ENCODE assay signal across 10 mouse cellular contexts in the genomic region with DNA sequence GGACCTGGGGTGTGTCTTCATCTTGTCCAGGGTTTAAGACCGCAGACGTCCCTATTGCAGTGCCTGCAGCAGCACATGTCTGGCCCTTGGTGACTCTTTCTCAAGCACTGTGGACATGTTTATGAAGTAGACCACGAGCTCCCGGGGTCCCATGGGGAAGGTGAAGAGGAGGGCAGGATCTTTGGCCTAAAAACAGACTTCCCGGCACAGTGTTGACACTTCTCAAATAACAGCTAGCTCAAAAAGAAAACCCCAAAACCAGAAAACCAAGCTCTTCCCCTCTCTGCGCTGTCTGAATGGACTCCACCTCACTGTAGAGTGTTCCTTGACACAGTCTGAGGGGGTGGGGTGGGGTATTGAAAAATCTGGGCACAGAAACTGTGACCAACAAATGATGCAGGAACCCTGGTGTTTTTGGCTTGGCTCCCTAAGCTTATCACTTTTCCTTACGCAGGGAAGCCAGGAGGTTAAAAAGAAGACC. TPM values are rescaled to one million over a fixed set of nuclear protein-coding genes. Genes with fewer than 3 reads are reported as not detected.
DNase-seq lines count a peak whose midpoint lies in the region; ATAC-seq and TF ChIP-seq lines count a peak whose summit lies in the region.
"Had no signal": no experiment of that assay in that cellular context is flagged by ENCODE, and none has a peak within 500 bp of the region (broad histone marks: within the 10 kb centered on the region; RNA-seq: fewer than 3 reads in every experiment).

No protein-coding gene starts in this region.

- TF ChIP-seq EP300 in stomach, postnatal 0 days (optimal IDR thresholded peaks at IDR 0.05), result no peak

- no peak overlapping the region for H3K27ac ChIP-seq in hindbrain, embryonic 10.5 days
- no peak overlapping the region for H3K27ac ChIP-seq in hindbrain, embryonic 11.5 days (ENCODE audit: low read depth, low read length)
- no peak overlapping the region for H3K27ac ChIP-seq in stomach, embryonic 15.5 days
- H3K27ac ChIP-seq in stomach, postnatal 0 days (replicated peaks), result no peak overlapping the region
- H3K27ac ChIP-seq: forebrain, embryonic 13.5 days had no signal

- H3K9ac ChIP-seq in hindbrain, embryonic 11.5 days (ENCODE audit: low read depth, low read length), result no peak overlapping the region
- H3K9ac ChIP-seq in stomach, embryonic 15.5 days, result no peak overlapping the region
- H3K9ac ChIP-seq in stomach, postnatal 0 days (ENCODE audit: low read length), result no peak overlapping the region
- H3K9ac ChIP-seq: forebrain, embryonic 13.5 days had no signal

- ATAC-seq in hindbrain, embryonic 11.5 days (ENCODE audit: low FRiP score), result no peak
- ATAC-seq in stomach, embryonic 15.5 days (ENCODE audit: insufficient read depth, low FRiP score, low read depth), result peak; percentile 2; the same call in 1 of the 2 replicates
- no peak for ATAC-seq in stomach, postnatal 0 days (ENCODE audit: low FRiP score, low TSS enrichment)
- ATAC-seq in CD4-positive, CD25-positive, alpha-beta regulatory T cell, adult 4 months, result no peak
- ATAC-seq: forebrain, embryonic 13.5 days had no signal

- H3K4me2 ChIP-seq in hindbrain, embryonic 11.5 days (replicated peaks; ENCODE audit: low read depth, low read length), result no peak overlapping the region
- no peak overlapping the region for H3K4me2 ChIP-seq in stomach, embryonic 15.5 days
- no peak overlapping the region for H3K4me2 ChIP-seq in stomach, postnatal 0 days (replicated peaks; ENCODE audit: low read depth)
- H3K4me2 ChIP-seq: forebrain, embryonic 13.5 days had no signal

- no peaks in the 10 kb centered on the region for H3K9me3 ChIP-seq in hindbrain, embryonic 10.5 days
- no peaks in the 10 kb centered on the region for H3K9me3 ChIP-seq in hindbrain, embryonic 11.5 days (ENCODE audit: control insufficient read depth, low read length)
- H3K9me3 ChIP-seq in stomach, embryonic 15.5 days, result no peaks in the 10 kb centered on the region
- no peaks in the 10 kb centered on the region for H3K9me3 ChIP-seq in stomach, postnatal 0 days (ENCODE audit: control insufficient read depth, low read length)
- H3K9me3 ChIP-seq: forebrain, embryonic 13.5 days had no signal

- WGBS in hindbrain, embryonic 10.5 days, result 57% methylated on average over 7 of the region's 7 CpGs
- 53% methylated on average over 7 of the region's 7 CpGs for WGBS in hindbrain, embryonic 11.5 days
- 40% methylated on average over 7 of the region's 7 CpGs for WGBS in stomach, embryonic 15.5 days
- WGBS in stomach, postnatal 0 days, result 35% methylated on average over 7 of the region's 7 CpGs

- H3K27me3 ChIP-seq in hindbrain, embryonic 10.5 days (ENCODE audit: insufficient read depth, poor library complexity, severe bottlenecking), result no peaks in the 10 kb centered on the region
- H3K27me3 ChIP-seq in hindbrain, embryonic 11.5 days (ENCODE audit: control insufficient read depth, insufficient read depth, low read length), result no peaks in the 10 kb centered on the region
- H3K27me3 ChIP-seq in stomach, embryonic 15.5 days (replicated peaks), result no peaks in the 10 kb centered on the region
- no peaks in the 10 kb centered on the region; the same call in 1 of the 2 replicates for H3K27me3 ChIP-seq in stomach, postnatal 0 days (ENCODE audit: control insufficient read depth, insufficient read depth, low read length)
- H3K27me3 ChIP-seq: forebrain, embryonic 13.5 days had no signal

- H3K36me3 ChIP-seq in hindbrain, embryonic 10.5 days, result no peaks in the 10 kb centered on the region
- H3K36me3 ChIP-seq in hindbrain, embryonic 11.5 days (ENCODE audit: control insufficient read depth, insufficient read depth, low read length), result no peaks in the 10 kb centered on the region
- H3K36me3 ChIP-seq in stomach, embryonic 15.5 days, result no peaks in the 10 kb centered on the region
- no peaks in the 10 kb centered on the region for H3K36me3 ChIP-seq in stomach, postnatal 0 days (ENCODE audit: control insufficient read depth, insufficient read depth, low read length)

- H3K4me3 ChIP-seq in hindbrain, embryonic 10.5 days, result no peak overlapping the region
- H3K4me3 ChIP-seq in hindbrain, embryonic 11.5 days (ENCODE audit: low read depth, low read length), result no peak overlapping the region
- no peak overlapping the region for H3K4me3 ChIP-seq in stomach, embryonic 15.5 days (replicated peaks)
- no peak overlapping the region for H3K4me3 ChIP-seq in stomach, postnatal 0 days (ENCODE audit: low read depth, low read length)
- H3K4me3 ChIP-seq: forebrain, embryonic 13.5 days had no signal

- no peak for TF ChIP-seq CTCF in stomach, postnatal 0 days (IDR thresholded peaks at IDR 0.05; ENCODE audit: low read depth)

- peak; percentile 23 for DNase-seq in adrenal gland, postnatal 14 days
- DNase-seq in adrenal gland, adult 2 months, result no peak
- DNase-seq in hindbrain, embryonic 10.5 days (ENCODE audit: low spot score), result peak; percentile 6
- no peak for DNase-seq in hindbrain, embryonic 11.5 days (ENCODE audit: low spot score)
- DNase-seq in stomach, postnatal 0 days (ENCODE audit: low spot score), result no peak
- no peak for DNase-seq in thymus, postnatal 10 days (ENCODE audit: low spot score in 2 of 2)
- DNase-seq: gastrocnemius, postnatal 10 days had no signal

- H3K4me1 ChIP-seq in hindbrain, embryonic 10.5 days (replicated peaks), result peaks cover 13% of the 10 kb centered on the region
- H3K4me1 ChIP-seq in hindbrain, embryonic 11.5 days (replicated peaks; ENCODE audit: control insufficient read depth, insufficient read depth, low read length), result no peaks in the 10 kb centered on the region
- H3K4me1 ChIP-seq in stomach, embryonic 15.5 days, result peaks cover 6% of the 10 kb centered on the region; the same call in 1 of the 2 replicates
- H3K4me1 ChIP-seq in stomach, postnatal 0 days (replicated peaks; ENCODE audit: control insufficient read depth, insufficient read depth), result no peaks in the 10 kb centered on the region

RNA-seq across cellular contexts. Expression of gene Runx1, which starts 42.3 kb away (rescaled TPM):
- 4.7 and 9.5 TPM in 2 replicates for total RNA-seq in adrenal gland, postnatal 14 days (2021)
- total RNA-seq in adrenal gland, adult 2 months (2021), result 1 to 10 TPM; 3.6 to 4.9 TPM
- 4.2 and 6.2 TPM in 2 replicates for polyA plus RNA-seq in adrenal gland, adult 2 months (2012; rRNA removed)
- 1.6 and 2.2 TPM in 2 replicates for polyA plus RNA-seq in hindbrain, embryonic 10.5 days (2016; fragmentation: Nextera tagmentation; extraction: Ambion mirVana)
- 1.2 and 2.6 TPM in 2 replicates for polyA plus RNA-seq in hindbrain, embryonic 11.5 days (2014; fragmentation: Nextera tagmentation; extraction: Ambion mirVana)
- polyA plus RNA-seq in stomach, embryonic 15.5 days (2015; fragmentation: Nextera tagmentation; extraction: Ambion mirVana), result 6.8 and 7.1 TPM in 2 replicates
- polyA plus RNA-seq in stomach, postnatal 0 days (2015; fragmentation: Nextera tagmentation; extraction: Ambion mirVana), result 6.4 and 6.5 TPM in 2 replicates
- 10 to 100 TPM; 40.2 to 41.6 TPM for polyA plus RNA-seq in CD4-positive, CD25-positive, alpha-beta regulatory T cell, adult 4 months (2017; shearing (Covaris generic))

Comparison
In these comparisons a context has a peak if more than half of its experiments do, and no peak if none do; other contexts are left out.
1. DNase-seq: peak in adrenal gland, postnatal 14 days (single experiment) and hindbrain, embryonic 10.5 days (single experiment); none in adrenal gland, adult 2 months (single experiment), hindbrain, embryonic 11.5 days (single experiment), stomach, postnatal 0 days (single experiment) and thymus, postnatal 10 days (0 of 2).